Mouse (Mus musculus) hindbrain, embryonic 15.5 days (tissue): ENCODE measurements around the gene Cnnm3. TPM values are rescaled to one million over a fixed set of nuclear protein-coding genes. Genes with fewer than 3 reads are reported as not detected.

Source experiments
- ATAC-seq: fragments of 200-750 bp; cut with Nextera tagmentation; 2 replicates; pipeline ENCODE4 v1.8.0; 2017; ENCODE audit warnings: low read depth, moderate number of reproducible peaks, moderate TSS enrichment; ENCODE audit not compliant: low FRiP score
- H3K27ac ChIP-seq: fragments of 300-500 bp; sonication (generic); replicated peaks from 2 replicates; pipeline ENCODE4 v1.5.1; 2015; ENCODE audit warnings: mild to moderate bottlenecking, inconsistent platforms
- H3K27me3 ChIP-seq: fragments of 300-500 bp; sonication (generic); 2 replicates; pipeline ENCODE4 v1.6.1; 2015; ENCODE audit warnings: control low read depth, inconsistent platforms
- H3K36me3 ChIP-seq: fragments of 300-500 bp; sonication (generic); 2 replicates; pipeline ENCODE4 v1.6.1; 2015; ENCODE audit warnings: control low read depth, inconsistent platforms
- H3K4me1 ChIP-seq: fragments of 300-500 bp; sonication (generic); replicated peaks from 2 replicates; pipeline ENCODE4 v1.6.1; 2015; ENCODE audit warnings: control low read depth, inconsistent platforms
- H3K4me2 ChIP-seq: fragments of 300-500 bp; sonication (generic); 2 replicates; pipeline ENCODE4 v1.6.1; 2015; ENCODE audit warnings: moderate library complexity, mild to moderate bottlenecking, inconsistent platforms
- H3K4me3 ChIP-seq: fragments of 300-500 bp; sonication (generic); 2 replicates; pipeline ENCODE4 v1.5.1; 2015; ENCODE audit warnings: mild to moderate bottlenecking, inconsistent platforms
- H3K9ac ChIP-seq: fragments of 300-500 bp; sonication (generic); 2 replicates; pipeline ENCODE4 v1.6.1; 2015; ENCODE audit warnings: inconsistent platforms
- H3K9me3 ChIP-seq: fragments of 300-500 bp; sonication (generic); 2 replicates; pipeline ENCODE4 v1.6.1; 2016; ENCODE audit warnings: control low read depth, inconsistent platforms
- WGBS: fragments of 180-500 bp; shearing (Covaris S2); methylation state at CpG from one replicate; pipeline ENCODE4 v1.1.7; 2015; 5-methylcytosine and 5-hydroxymethylcytosine counted together
- polyA plus RNA-seq: library from polyadenylated mRNA; unstranded; fragments of >200 nt; fragmentation: Nextera tagmentation; extraction: Ambion mirVana; gene quantifications from 2 replicates; pipeline ENCODE4 v1.2.1, GENCODE M21; 2015

The Cnnm3 gene
- polyA plus RNA-seq, 1 experiment from 2014 or later = 6.5 TPM

- H3K36me3 ChIP-seq = no peaks in the 10 kb centered on the region
- no peaks in the 10 kb centered on the region for H3K27me3 ChIP-seq
- no peak overlapping the region for H3K9ac ChIP-seq
- H3K4me1 ChIP-seq = peaks cover 15% of the 10 kb centered on the region
- 80% methylated on average over 2 of the region's 2 CpGs for WGBS
- no peak overlapping the region for H3K4me2 ChIP-seq
- ATAC-seq = no peak
- no peak overlapping the region for H3K27ac ChIP-seq
- H3K4me3 ChIP-seq = no peak overlapping the region
- H3K9me3 ChIP-seq = no peaks in the 10 kb centered on the region
Measured at GRCm38 (mm10) chr1:36563197-36563596, 51.5 kb downstream of the Cnnm3 start.

- H3K9ac ChIP-seq = no peak overlapping the region
- 64% methylated on average over 4 of the region's 4 CpGs for WGBS
- H3K4me3 ChIP-seq = no peak overlapping the region
- H3K4me2 ChIP-seq = no peak overlapping the region
- H3K36me3 ChIP-seq = no peaks in the 10 kb centered on the region
- H3K27ac ChIP-seq = no peak overlapping the region
- no peak for ATAC-seq
- H3K27me3 ChIP-seq = no peaks in the 10 kb centered on the region
- H3K9me3 ChIP-seq = no peaks in the 10 kb centered on the region
- peaks cover 15% of the 10 kb centered on the region for H3K4me1 ChIP-seq
Measured at GRCm38 (mm10) chr1:36563632-36564031, 52.0 kb downstream of the Cnnm3 start.

- H3K9me3 ChIP-seq = no peaks in the 10 kb centered on the region
- ATAC-seq = no peak
- 80% methylated on average over 6 of the region's 6 CpGs for WGBS
- H3K36me3 ChIP-seq = no peaks in the 10 kb centered on the region
- H3K4me1 ChIP-seq = peaks cover 11% of the 10 kb centered on the region
- H3K27ac ChIP-seq = no peak overlapping the region
- H3K4me3 ChIP-seq = no peak overlapping the region
- H3K4me2 ChIP-seq = no peak overlapping the region
- no peak overlapping the region for H3K9ac ChIP-seq
- no peaks in the 10 kb centered on the region for H3K27me3 ChIP-seq
Measured at GRCm38 (mm10) chr1:36564101-36564500, 52.4 kb downstream of the Cnnm3 start.

GRCm38 (mm10) chr1:36566425-36566824 lies 54.8 kb downstream of the Cnnm3 start:
- Histone ChIP-seq H3K27me3 (no peaks in the 10 kb centered on the region), H3K4me2 (no peak overlapping the region), H3K9me3 (no peaks in the 10 kb centered on the region), H3K4me1 (peaks cover 9% of the 10 kb centered on the region), H3K4me3 (no peak overlapping the region), H3K36me3 (no peaks in the 10 kb centered on the region), H3K9ac (no peak overlapping the region), H3K27ac (no peak overlapping the region)
- no peak for ATAC-seq
- 8% methylated on average over 2 of the region's 2 CpGs for WGBS

- no peaks in the 10 kb centered on the region for H3K36me3 ChIP-seq
- no peak overlapping the region for H3K4me2 ChIP-seq
- H3K4me1 ChIP-seq = peaks cover 9% of the 10 kb centered on the region
- WGBS = 37% methylated on average over 21 of the region's 21 CpGs
- H3K27me3 ChIP-seq = no peaks in the 10 kb centered on the region
- ATAC-seq = no peak
- no peak overlapping the region for H3K4me3 ChIP-seq
- no peak overlapping the region for H3K9ac ChIP-seq
- H3K9me3 ChIP-seq = no peaks in the 10 kb centered on the region
- H3K27ac ChIP-seq = no peak overlapping the region
Measured at GRCm38 (mm10) chr1:36567818-36568603, 56.3 kb downstream of the Cnnm3 start.

GRCm38 (mm10) chr1:36568776-36569175 lies 57.1 kb downstream of the Cnnm3 start:
- H3K4me1 ChIP-seq = peaks cover 9% of the 10 kb centered on the region
- H3K4me2 ChIP-seq = no peak overlapping the region
- no peaks in the 10 kb centered on the region for H3K9me3 ChIP-seq
- H3K27me3 ChIP-seq = no peaks in the 10 kb centered on the region
- no peaks in the 10 kb centered on the region for H3K36me3 ChIP-seq
- no peak overlapping the region for H3K27ac ChIP-seq
- 77% methylated on average over 4 of the region's 4 CpGs for WGBS
- no peak for ATAC-seq
- no peak overlapping the region for H3K9ac ChIP-seq
- no peak overlapping the region for H3K4me3 ChIP-seq

GRCm38 (mm10) chr1:36569694-36570276 lies 58.1 kb downstream of the Cnnm3 start:
- Histone ChIP-seq H3K4me3 (no peak overlapping the region), H3K9ac (no peak overlapping the region), H3K4me1 (peaks cover 18% of the 10 kb centered on the region), H3K27ac (no peak overlapping the region), H3K27me3 (no peaks in the 10 kb centered on the region), H3K4me2 (no peak overlapping the region), H3K9me3 (no peaks in the 10 kb centered on the region), H3K36me3 (no peaks in the 10 kb centered on the region)
- no peak for ATAC-seq
- WGBS = 42% methylated on average over 7 of the region's 7 CpGs

GRCm38 (mm10) chr1:36570320-36570719 lies 58.7 kb downstream of the Cnnm3 start:
- H3K9me3 ChIP-seq = no peaks in the 10 kb centered on the region
- H3K27ac ChIP-seq = no peak overlapping the region
- H3K36me3 ChIP-seq = no peaks in the 10 kb centered on the region
- no peak overlapping the region for H3K9ac ChIP-seq
- WGBS = 90% methylated on average over 5 of the region's 5 CpGs
- no peak overlapping the region for H3K4me2 ChIP-seq
- H3K4me1 ChIP-seq = peaks cover 18% of the 10 kb centered on the region
- H3K27me3 ChIP-seq = no peaks in the 10 kb centered on the region
- no peak for ATAC-seq
- H3K4me3 ChIP-seq = no peak overlapping the region

GRCm38 (mm10) chr1:36571627-36572026 lies 60.0 kb downstream of the Cnnm3 start:
- no peak overlapping the region for H3K27ac ChIP-seq
- H3K4me3 ChIP-seq = no peak overlapping the region
- peaks cover 18% of the 10 kb centered on the region for H3K4me1 ChIP-seq
- H3K27me3 ChIP-seq = no peaks in the 10 kb centered on the region
- H3K9ac ChIP-seq = no peak overlapping the region
- H3K9me3 ChIP-seq = no peaks in the 10 kb centered on the region
- H3K36me3 ChIP-seq = no peaks in the 10 kb centered on the region
- no peak for ATAC-seq
- WGBS = 58% methylated on average over 6 of the region's 6 CpGs
- no peak overlapping the region for H3K4me2 ChIP-seq

- H3K27me3 ChIP-seq = no peaks in the 10 kb centered on the region
- H3K27ac ChIP-seq = no peak overlapping the region
- peaks cover 18% of the 10 kb centered on the region for H3K4me1 ChIP-seq
- no peak overlapping the region for H3K4me3 ChIP-seq
- H3K9me3 ChIP-seq = no peaks in the 10 kb centered on the region
- H3K4me2 ChIP-seq = no peak overlapping the region
- no peaks in the 10 kb centered on the region for H3K36me3 ChIP-seq
- H3K9ac ChIP-seq = no peak overlapping the region
- 62% methylated on average over 2 of the region's 2 CpGs for WGBS
- no peak for ATAC-seq
Measured at GRCm38 (mm10) chr1:36572140-36572700, 60.6 kb downstream of the Cnnm3 start.

GRCm38 (mm10) chr1:36572709-36573108 lies 61.0 kb downstream of the Cnnm3 start:
- no peak overlapping the region for H3K4me2 ChIP-seq
- H3K27me3 ChIP-seq = no peaks in the 10 kb centered on the region
- no peak overlapping the region for H3K27ac ChIP-seq
- no peaks in the 10 kb centered on the region for H3K9me3 ChIP-seq
- no peak for ATAC-seq
- H3K4me1 ChIP-seq = peaks cover 18% of the 10 kb centered on the region
- H3K9ac ChIP-seq = no peak overlapping the region
- no peak overlapping the region for H3K4me3 ChIP-seq
- H3K36me3 ChIP-seq = no peaks in the 10 kb centered on the region
- WGBS = 59% methylated on average over 1 of the region's 1 CpGs

- no peak overlapping the region for H3K4me2 ChIP-seq
- ATAC-seq = no peak
- H3K9me3 ChIP-seq = no peaks in the 10 kb centered on the region
- WGBS = 88% methylated on average over 8 of the region's 8 CpGs
- H3K9ac ChIP-seq = no peak overlapping the region
- H3K4me1 ChIP-seq = peaks cover 10% of the 10 kb centered on the region
- H3K27ac ChIP-seq = no peak overlapping the region
- no peaks in the 10 kb centered on the region for H3K27me3 ChIP-seq
- H3K4me3 ChIP-seq = no peak overlapping the region
- H3K36me3 ChIP-seq = no peaks in the 10 kb centered on the region
Measured at GRCm38 (mm10) chr1:36573524-36573923, 61.9 kb downstream of the Cnnm3 start.
